Mouse (Mus musculus): ENCODE results near the gene Rgl2.
"Not testable (repeated sequence)": the region's sequence is repeated elsewhere in the genome, so short reads cannot be mapped to it uniquely, and the experiment has no call there.

DNA sequence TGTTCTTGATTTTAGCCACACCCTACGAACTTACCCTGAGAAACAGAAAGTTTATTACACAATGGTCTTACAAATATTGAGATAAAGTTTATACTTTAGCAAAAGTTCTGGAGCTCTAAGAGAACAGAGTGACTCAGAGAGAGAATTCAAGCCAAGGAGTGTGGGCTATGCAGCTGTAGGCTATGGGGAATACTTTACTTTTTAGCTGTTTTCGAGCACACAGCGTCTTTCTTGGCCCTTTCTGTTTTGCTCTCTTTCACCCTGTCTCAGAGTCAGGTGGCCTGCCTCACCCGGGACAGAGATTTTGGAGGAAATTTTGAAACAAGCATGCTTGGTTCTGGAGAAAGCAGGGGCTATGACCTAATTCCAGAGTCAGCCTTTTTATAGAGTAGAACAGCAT lies 31.1 kb upstream of the Rgl2 start:
- TF ChIP-seq ZC3H11A (IDR thresholded peaks at IDR 0.05; ENCODE audit: low read depth, low read length); ELF1 (IDR thresholded peaks at IDR 0.05; ENCODE audit: low read depth, low read length); ZMIZ1 (IDR thresholded peaks at IDR 0.05; ENCODE audit: low read depth, low read length); POLR2A (IDR thresholded peaks at IDR 0.05; ENCODE audit: control insufficient read depth in 1 of 2, insufficient read depth in 1 of 2, low read depth in 1 of 2, low read length in 2 of 2, poor library complexity in 1 of 2); RCOR1 (IDR thresholded peaks at IDR 0.05; ENCODE audit: low read depth, low read length); EP300 (IDR thresholded peaks at IDR 0.05; ENCODE audit: low read depth in 1 of 2, low read length in 2 of 2); BHLHE40 (IDR thresholded peaks at IDR 0.05; ENCODE audit: borderline replicate concordance, low read depth, low read length): not testable (repeated sequence)
